Mouse (Mus musculus) limb, embryonic 14.5 days (tissue): ENCODE data around the gene Bbs4. TPM values are rescaled to one million over a fixed set of nuclear protein-coding genes. Genes with fewer than 3 reads are reported as not detected.

ENCODE experiments used
- ATAC-seq: fragments of 200-750 bp; cut with Nextera tagmentation; 2 replicates; pipeline ENCODE4 v1.8.0; 2017; ENCODE audit warnings: low read depth, moderate number of reproducible peaks, moderate TSS enrichment; ENCODE audit not compliant: low FRiP score
- DNase-seq: peaks from one replicate; pipeline ENCODE4 v3.0.0-alpha.2; 2015; ENCODE audit warnings: low spot score
- H3K27ac ChIP-seq: fragments of 300-500 bp; sonication (generic); replicated peaks from 2 replicates; pipeline ENCODE4 v1.5.1; 2014; ENCODE audit warnings: low read depth, mild to moderate bottlenecking, low read length, moderate library complexity, mixed read lengths
- H3K27me3 ChIP-seq: fragments of 300-500 bp; sonication (generic); 2 replicates; pipeline ENCODE4 v1.6.1; 2014; ENCODE audit warnings: low read length, mixed read lengths; ENCODE audit not compliant: control insufficient read depth, insufficient read depth
- H3K36me3 ChIP-seq: fragments of 300-500 bp; sonication (generic); 2 replicates; pipeline ENCODE4 v1.6.1; 2014; ENCODE audit warnings: mild to moderate bottlenecking, low read length, moderate library complexity, mixed read lengths; ENCODE audit not compliant: control insufficient read depth, insufficient read depth
- H3K4me1 ChIP-seq: fragments of 300-500 bp; sonication (generic); 2 replicates; pipeline ENCODE4 v1.6.1; 2014; ENCODE audit warnings: antibody characterized with exemption, low read length, mixed read lengths; ENCODE audit not compliant: control insufficient read depth, insufficient read depth
- H3K4me2 ChIP-seq: fragments of 300-500 bp; sonication (generic); replicated peaks from 2 replicates; pipeline ENCODE4 v1.6.1; 2014; ENCODE audit warnings: low read depth, mild to moderate bottlenecking, low read length, moderate library complexity; ENCODE audit not compliant: severe bottlenecking
- H3K4me3 ChIP-seq: fragments of 300-500 bp; sonication (generic); replicated peaks from 2 replicates; pipeline ENCODE4 v1.5.1; 2014; ENCODE audit warnings: low read length
- H3K9ac ChIP-seq: fragments of 300-500 bp; sonication (generic); 2 replicates; pipeline ENCODE4 v1.6.1; 2014; ENCODE audit warnings: mild to moderate bottlenecking, low read depth, low read length, moderate library complexity; ENCODE audit not compliant: severe bottlenecking
- H3K9me3 ChIP-seq: fragments of 300-500 bp; sonication (generic); 2 replicates; pipeline ENCODE4 v1.6.1; 2016; ENCODE audit warnings: low read length; ENCODE audit not compliant: control insufficient read depth
- POLR2A ChIP-seq: fragments of 200-500 bp; IDR thresholded peaks from 2 replicates; pipeline ENCODE4 v1.8.0; 2012; ENCODE audit warnings: inconsistent platforms, mild to moderate bottlenecking, moderate library complexity, borderline replicate concordance; ENCODE audit not compliant: insufficient read depth, insufficient read length; ENCODE audit errors: extremely low read depth
- WGBS: fragments of 180-500 bp; shearing (Covaris S2); extraction: QIAGEN DNeasy Blood & Tissue Kit; methylation state at CpG from one replicate; pipeline ENCODE4 v1.1.7; 2014; 5-methylcytosine and 5-hydroxymethylcytosine counted together
- polyA plus RNA-seq, 2 experiments: library from polyadenylated mRNA; depleted of rRNA in 1 of 2; stranded (reverse) in 1 of 2; unstranded in 1 of 2; fragments of >200 nt; fragmentation: Nextera tagmentation in 1 of 2; extraction: Ambion mirVana in 1 of 2; gene quantifications; 2 replicates each; pipeline versions ENCODE4 v1.2.1 to v1.2.3; 2012 to 2014

The Bbs4 gene
- polyA plus RNA-seq, 2 experiments = 11.3 to 17.8 TPM

GRCm38 (mm10) chr9:59339107-59339506 is 14.2 kb downstream of the Bbs4 start:
- Histone ChIP-seq H3K4me1 (no peaks in the 10 kb centered on the region), H3K27ac (no peak overlapping the region), H3K36me3 (peaks cover 12% of the 10 kb centered on the region; the same call in 1 of the 2 replicates), H3K4me3 (no peak overlapping the region), H3K9ac (no peak overlapping the region), H3K27me3 (no peaks in the 10 kb centered on the region), H3K9me3 (no peaks in the 10 kb centered on the region), H3K4me2 (no peak overlapping the region)
- TF ChIP-seq POLR2A = no peak
- DNase-seq (no peak), ATAC-seq (no peak)
- 77% methylated on average over 5 of the region's 5 CpGs for WGBS

DNA sequence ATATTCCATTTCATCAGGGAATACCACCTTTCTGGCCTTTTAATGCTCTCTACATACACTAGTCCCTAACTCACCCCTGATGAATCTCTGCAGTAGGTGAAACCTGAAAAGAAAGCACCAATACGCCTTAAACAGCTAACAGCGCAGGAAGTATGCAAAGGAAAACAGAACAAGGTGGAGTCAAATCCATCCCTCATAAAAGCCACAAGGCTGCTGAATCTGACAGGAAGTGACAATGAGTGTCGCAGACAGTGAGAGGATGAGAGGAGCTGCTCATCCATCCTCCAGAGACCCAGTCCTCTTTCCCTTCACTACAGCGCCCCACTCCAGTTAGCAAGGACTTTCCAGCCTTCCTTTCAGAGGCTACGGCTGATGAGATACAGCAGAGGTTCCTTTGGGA is 14.9 kb downstream of the Bbs4 start:
- H3K36me3 ChIP-seq = peaks cover 14% of the 10 kb centered on the region
- WGBS = 77% methylated on average over 5 of the region's 5 CpGs
- no peaks in the 10 kb centered on the region for H3K27me3 ChIP-seq
- no peak overlapping the region for H3K27ac ChIP-seq
- no peak for TF ChIP-seq POLR2A
- ATAC-seq (no peak), DNase-seq (no peak)
- H3K9me3 ChIP-seq = no peaks in the 10 kb centered on the region
- H3K4me3 ChIP-seq = no peak overlapping the region
- no peak overlapping the region for H3K9ac ChIP-seq
- H3K4me1 ChIP-seq = no peaks in the 10 kb centered on the region
- no peak overlapping the region for H3K4me2 ChIP-seq

- no peaks in the 10 kb centered on the region for H3K27me3 ChIP-seq
- DNase-seq (no peak), ATAC-seq (no peak)
- H3K4me3 ChIP-seq = no peak overlapping the region
- no peak overlapping the region for H3K27ac ChIP-seq
- H3K9ac ChIP-seq = no peak overlapping the region
- H3K36me3 ChIP-seq = peaks cover 19% of the 10 kb centered on the region
- H3K9me3 ChIP-seq = no peaks in the 10 kb centered on the region
- 95% methylated on average over 5 of the region's 5 CpGs for WGBS
- no peak overlapping the region for H3K4me2 ChIP-seq
- no peaks in the 10 kb centered on the region for H3K4me1 ChIP-seq
- no peak for TF ChIP-seq POLR2A
These were observed 15.4 kb downstream of the Bbs4 start for GRCm38 (mm10) chr9:59337889-59338288.

DNA sequence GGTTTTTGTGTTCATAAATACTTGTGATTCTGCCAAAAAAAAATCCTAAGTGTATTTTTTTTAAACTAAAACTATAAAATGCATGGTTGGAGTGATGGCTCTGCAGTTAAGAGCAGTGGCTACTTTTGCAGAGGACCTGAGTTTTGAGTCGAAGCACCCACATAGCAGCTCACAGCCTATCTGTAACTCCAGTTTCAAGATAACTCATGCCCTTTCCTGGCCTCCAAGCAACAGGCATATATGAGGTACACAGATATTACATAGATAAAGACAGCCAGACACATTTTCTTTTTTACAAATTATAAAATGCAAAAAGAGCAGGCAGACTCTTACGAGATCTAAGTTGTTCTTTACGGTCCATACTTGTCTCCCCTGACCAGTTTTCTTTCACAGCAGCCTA is 16.8 kb downstream of the Bbs4 start:
- whole genome bisulfite sequencing = 86% methylated on average over 3 of the region's 3 CpGs

DNA sequence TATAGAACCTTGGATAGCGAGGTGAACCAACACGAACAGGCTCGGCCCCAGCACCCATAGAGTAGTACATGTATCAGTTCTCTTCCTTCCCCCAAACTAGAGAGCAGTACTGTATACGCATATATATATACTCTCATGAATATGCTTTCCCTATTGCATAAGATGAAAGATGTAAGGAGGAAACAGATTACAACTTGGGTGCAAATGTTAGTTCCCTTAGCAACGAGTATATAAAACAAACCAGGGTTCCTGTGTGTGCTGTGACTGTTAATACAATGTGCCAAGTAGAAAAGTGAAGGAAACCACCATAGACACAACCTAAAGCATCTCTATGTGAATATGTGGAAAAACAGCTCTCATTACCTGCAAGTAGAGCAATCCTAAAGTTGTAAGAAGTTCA is 23.3 kb downstream of the Bbs4 start:
- no peak for ATAC-seq
- H3K27me3 ChIP-seq = no peaks in the 10 kb centered on the region
- H3K36me3 ChIP-seq = peaks cover 33% of the 10 kb centered on the region
- H3K27ac ChIP-seq = no peak overlapping the region
- H3K4me3 ChIP-seq = no peak overlapping the region
- H3K4me1 ChIP-seq = no peaks in the 10 kb centered on the region
- 88% methylated on average over 5 of the region's 5 CpGs for WGBS
- H3K9me3 ChIP-seq = no peaks in the 10 kb centered on the region
- TF ChIP-seq POLR2A = no peak
- no peak overlapping the region for H3K9ac ChIP-seq
- DNase-seq = no peak
- H3K4me2 ChIP-seq = no peak overlapping the region

More for the DNA sequence above, 16.8 kb downstream of the Bbs4 start:
- Histone ChIP-seq H3K27ac (no peak overlapping the region), H3K9me3 (no peaks in the 10 kb centered on the region), H3K4me3 (no peak overlapping the region), H3K27me3 (no peaks in the 10 kb centered on the region), H3K4me1 (no peaks in the 10 kb centered on the region), H3K9ac (no peak overlapping the region), H3K36me3 (peaks cover 26% of the 10 kb centered on the region), H3K4me2 (no peak overlapping the region)
- ATAC-seq (no peak), DNase-seq (no peak)
- no peak for TF ChIP-seq POLR2A

- H3K4me3 ChIP-seq = no peak overlapping the region
- ATAC-seq = no peak
- TF ChIP-seq POLR2A = no peak
- no peak overlapping the region for H3K27ac ChIP-seq
- H3K9ac ChIP-seq = no peak overlapping the region
- H3K27me3 ChIP-seq = no peaks in the 10 kb centered on the region
- no peak for DNase-seq
- H3K4me1 ChIP-seq = no peaks in the 10 kb centered on the region
- no peaks in the 10 kb centered on the region for H3K9me3 ChIP-seq
- peaks cover 56% of the 10 kb centered on the region for H3K36me3 ChIP-seq
- H3K4me2 ChIP-seq = no peak overlapping the region
These were observed 29.0 kb downstream of the Bbs4 start for GRCm38 (mm10) chr9:59324351-59324750.
